Mouse (Mus musculus) MEL (cell line): ENCODE measurements around the gene Klf2.

ENCODE experiments used
- CTCF ChIP-seq, 3 experiments: IDR thresholded peaks in 2 of 3; conservative IDR thresholded peaks in 1 of 3; 2 replicates each; pipeline ENCODE4 v1.5.1; 2011 to 2012; ENCODE audit warnings: low read length in 3 of 3, low read depth in 2 of 3, mild to moderate bottlenecking in 2 of 3, improper control_type of control experiment in 1 of 3, inconsistent platforms in 1 of 3, mixed read lengths in 1 of 3, moderate library complexity in 1 of 3; ENCODE audit not compliant: control insufficient read depth in 1 of 3, insufficient read depth in 1 of 3, poor library complexity in 1 of 3, severe bottlenecking in 1 of 3
- E2F4 ChIP-seq: IDR thresholded peaks from 2 replicates; pipeline ENCODE4 v1.6.1; 2011; ENCODE audit warnings: low read depth, low read length, improper control_type of control experiment, borderline replicate concordance
- POLR2A ChIP-seq, 2 experiments: IDR thresholded peaks; 2 replicates each; pipeline ENCODE4 v1.6.1; 2011 to 2012; ENCODE audit warnings: low read length in 2 of 2, mild to moderate bottlenecking in 2 of 2, control low read depth in 1 of 2, improper control_type of control experiment in 1 of 2, low read depth in 1 of 2, moderate library complexity in 1 of 2; ENCODE audit not compliant: control insufficient read depth in 1 of 2, insufficient read depth in 1 of 2, poor library complexity in 1 of 2

DNA sequence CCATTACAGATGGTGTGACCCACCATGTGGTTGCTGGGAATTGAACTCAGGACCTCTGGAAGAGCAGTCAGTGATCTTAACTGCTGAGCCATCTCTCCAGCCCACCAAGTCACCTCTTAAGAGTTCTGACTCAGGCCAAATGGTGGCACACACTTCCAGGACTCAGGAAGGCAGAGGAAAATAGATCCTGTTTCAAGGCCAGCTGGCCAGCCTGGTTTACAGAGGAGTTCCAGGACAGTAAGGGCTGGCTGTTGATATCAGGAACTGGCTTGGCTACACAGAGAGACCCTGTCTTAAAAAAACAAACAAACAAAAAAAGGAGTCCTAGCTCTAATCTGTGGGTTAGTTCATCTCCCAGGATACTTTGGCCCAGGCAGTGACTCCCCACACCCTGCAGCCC, 18.2 kb downstream of the Klf2 start:
- no peak for TF ChIP-seq POLR2A (IDR thresholded peaks at IDR 0.05; ENCODE audit: control insufficient read depth in 1 of 2, insufficient read depth in 1 of 2, low read depth in 1 of 2, low read length in 2 of 2, poor library complexity in 1 of 2)
- no peak for TF ChIP-seq CTCF (IDR thresholded peaks at IDR 0.05 in 2 of 3, conservative IDR thresholded peaks at IDR 0.05 in 1 of 3; ENCODE audit: control insufficient read depth in 1 of 3, insufficient read depth in 1 of 3, low read depth in 2 of 3, low read length in 3 of 3, poor library complexity in 1 of 3, severe bottlenecking in 1 of 3)
- TF ChIP-seq E2F4, result no peak
